Mouse (Mus musculus): ENCODE data around the gene Cd72.

GRCm38 (mm10) chr4:43453413-43453812 lies 1.0 kb downstream of the Cd72 start:
- no peak for TF ChIP-seq CTCF (IDR thresholded peaks at IDR 0.05; ENCODE audit: extremely low read depth, insufficient read depth, low read length)
- no peak for TF ChIP-seq POLR2A (IDR thresholded peaks at IDR 0.05; ENCODE audit: extremely low read depth, insufficient read depth, low read length)
